Mouse (Mus musculus) left cerebral cortex, adult 8-10 months (tissue): Measurements from ENCODE around the gene Apoc2. TPM values are rescaled to one million over a fixed set of nuclear protein-coding genes. Genes with fewer than 3 reads are reported as not detected.
A peak's percentile ranks its signal among the peaks of the same experiment; 100 is the strongest.
"Not testable (repeated sequence)": the region's sequence is repeated elsewhere in the genome, so short reads cannot be mapped to it uniquely, and the experiment has no call there.

Experiments
- DNase-seq, 2 experiments: peaks; one replicate each; pipeline ENCODE4 v3.0.0; 2022; ENCODE audit warnings: low spot score in 2 of 2
- total RNA-seq, 4 experiments: library from RNA; stranded (reverse); gene quantifications; 2 replicates each; pipeline ENCODE4 v1.2.4; 2022

The Apoc2 gene
- total RNA-seq, 4 experiments from 2014 or later = not detected

GRCm38 (mm10) chr7:19698907-19699826, 21.4 kb upstream of the Apoc2 start, which contains the start of gene Apoe:
Gene Apoe, minus strand, starts transcription at chr7:19699188.
- DNase-seq = peak; percentile 52 to 71

- no peak for DNase-seq
Observed at GRCm38 (mm10) chr7:19697949-19698906, 20.5 kb upstream of the Apoc2 start.

- DNase-seq = no peak
Observed at GRCm38 (mm10) chr7:19696336-19696873, 18.7 kb upstream of the Apoc2 start.

GRCm38 (mm10) chr7:19695881-19696280, 18.1 kb upstream of the Apoc2 start:
- DNase-seq = no peak

GRCm38 (mm10) chr7:19695213-19695594, 17.5 kb upstream of the Apoc2 start:
- DNase-seq = no peak

- no peak for DNase-seq
Observed at GRCm38 (mm10) chr7:19694336-19695212, 16.8 kb upstream of the Apoc2 start.

- DNase-seq = peak in 1 of 2 experiments; percentile 67
Observed at GRCm38 (mm10) chr7:19693421-19693820, 15.7 kb upstream of the Apoc2 start.

- DNase-seq = no peak
Observed at GRCm38 (mm10) chr7:19691873-19692865, 14.4 kb upstream of the Apoc2 start, which contains the start of gene Apoc1. Gene Apoc1, minus strand, starts transcription at chr7:19692660.

GRCm38 (mm10) chr7:19691434-19691833, 13.7 kb upstream of the Apoc2 start:
- no peak for DNase-seq

- DNase-seq = no peak
Observed at GRCm38 (mm10) chr7:19690845-19691244, 13.1 kb upstream of the Apoc2 start.

GRCm38 (mm10) chr7:19688611-19689010, 10.9 kb upstream of the Apoc2 start:
- DNase-seq = no peak

- no peak for DNase-seq
Observed at GRCm38 (mm10) chr7:19688101-19688500, 10.4 kb upstream of the Apoc2 start.

GRCm38 (mm10) chr7:19686927-19687583, 9.3 kb upstream of the Apoc2 start:
- not testable (repeated sequence) for DNase-seq

- DNase-seq = no peak
Observed at GRCm38 (mm10) chr7:19686521-19686920, 8.8 kb upstream of the Apoc2 start.

GRCm38 (mm10) chr7:19685374-19685773, 7.6 kb upstream of the Apoc2 start:
- no peak for DNase-seq

GRCm38 (mm10) chr7:19683771-19684201, 6.0 kb upstream of the Apoc2 start:
- no peak for DNase-seq

- DNase-seq = no peak
Observed at GRCm38 (mm10) chr7:19682979-19683378, 5.2 kb upstream of the Apoc2 start.

- no peak for DNase-seq
Observed at GRCm38 (mm10) chr7:19681202-19681694, 3.5 kb upstream of the Apoc2 start, which contains the start of the genes Gm44805 and Apoc4. Gene Gm44805, minus strand, starts transcription at chr7:19681423. Gene Apoc4, minus strand, starts transcription at chr7:19681479.
